ENCODE assay signal across 8 mouse cellular contexts in the genomic region with DNA sequence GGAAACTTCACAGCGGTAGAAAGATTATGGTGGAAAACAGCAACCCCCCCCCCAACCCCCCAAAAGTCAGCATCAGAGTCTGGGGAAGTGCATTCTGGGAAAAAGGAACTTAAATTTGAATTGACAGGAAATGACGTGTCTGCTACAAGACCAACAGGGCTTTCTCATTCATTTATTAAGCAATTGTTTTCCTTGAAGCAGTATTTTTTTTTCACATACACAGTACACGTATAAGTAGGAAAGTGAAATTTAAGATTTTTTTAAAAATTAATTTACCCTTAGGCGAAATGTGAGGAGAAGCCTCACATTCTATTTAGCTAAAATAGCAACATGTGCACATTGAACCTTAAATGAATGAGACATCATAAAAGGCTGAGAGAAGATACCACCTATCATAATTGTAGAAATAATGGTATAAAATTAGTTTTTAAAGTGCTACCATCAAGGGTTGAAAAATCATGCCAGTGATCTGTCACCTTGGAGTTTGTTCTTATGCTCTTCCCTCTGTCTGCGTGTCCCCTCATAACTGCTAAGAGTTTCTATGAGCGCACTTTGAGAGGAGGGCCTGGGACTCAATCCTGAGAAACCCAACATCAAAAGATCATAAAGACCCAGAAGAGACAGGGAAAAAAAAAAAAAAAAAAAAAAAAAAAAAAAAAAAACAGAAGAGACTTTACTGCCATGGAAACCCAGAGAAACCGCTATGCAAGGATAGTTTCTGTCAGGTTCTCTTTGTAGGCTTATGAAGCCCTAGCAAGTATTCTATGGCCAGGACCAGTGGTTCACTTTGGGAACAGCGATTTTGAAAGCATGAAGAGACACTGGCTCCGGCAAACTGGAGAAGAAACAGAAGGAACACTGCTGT. TPM values are rescaled to one million over a fixed set of nuclear protein-coding genes. Genes with fewer than 3 reads are reported as not detected.
DNase-seq lines count a peak whose midpoint lies in the region; ATAC-seq and TF ChIP-seq lines count a peak whose summit lies in the region.

No protein-coding gene starts in this region.

- no peaks in the 10 kb centered on the region for H3K36me3 ChIP-seq in heart, embryonic 15.5 days
- H3K36me3 ChIP-seq in hindbrain, embryonic 13.5 days = no peaks in the 10 kb centered on the region
- H3K36me3 ChIP-seq in midbrain, embryonic 11.5 days (ENCODE audit: control insufficient read depth, insufficient read depth, low read length) = no peaks in the 10 kb centered on the region

- DNase-seq in heart, postnatal 14 days = no peak
- DNase-seq in midbrain, embryonic 11.5 days (ENCODE audit: low spot score, missing footprints) = no peak
- no peak for DNase-seq in cerebellum, adult 11 months
- DNase-seq in frontal cortex, postnatal 25 days (ENCODE audit: low spot score in 2 of 2) = no peak
- DNase-seq in urinary bladder, adult 2 months (ENCODE audit: low spot score) = no peak

- no peak for ATAC-seq in heart, embryonic 15.5 days (replicated peaks; ENCODE audit: insufficient number of reproducible peaks, insufficient read depth, low FRiP score, low read depth)
- no peak for ATAC-seq in hindbrain, embryonic 13.5 days (ENCODE audit: low FRiP score)
- no peak for ATAC-seq in midbrain, embryonic 11.5 days (ENCODE audit: low FRiP score)

- H3K4me3 ChIP-seq in heart, embryonic 15.5 days = peak overlapping the region; percentile 48
- peak overlapping the region; percentile 67 for H3K4me3 ChIP-seq in bone marrow, adult 2 months (replicated peaks; ENCODE audit: control insufficient read depth, low read depth, low read length)
- peak overlapping the region; percentile 22; the same call in 1 of the 2 replicates for H3K4me3 ChIP-seq in hindbrain, embryonic 13.5 days
- H3K4me3 ChIP-seq in midbrain, embryonic 11.5 days (ENCODE audit: low read depth, low read length) = 0 out of 2 replicates have a peak overlapping the region, but pooled peaks have one; percentile 21

- H3K4me2 ChIP-seq in heart, embryonic 15.5 days = peak overlapping the region; percentile 59
- H3K4me2 ChIP-seq in hindbrain, embryonic 13.5 days = peak overlapping the region; percentile 50
- peak overlapping the region; percentile 38 for H3K4me2 ChIP-seq in midbrain, embryonic 11.5 days

- H3K9me3 ChIP-seq in heart, embryonic 15.5 days (replicated peaks) = no peaks in the 10 kb centered on the region
- no peaks in the 10 kb centered on the region for H3K9me3 ChIP-seq in hindbrain, embryonic 13.5 days
- no peaks in the 10 kb centered on the region for H3K9me3 ChIP-seq in midbrain, embryonic 11.5 days (ENCODE audit: control insufficient read depth, low read length)

- intact Hi-C loops in heart, postnatal 14 days (cut with DNase I) = no loop called here

- no peak for TF ChIP-seq POLR2A in bone marrow, adult 2 months (IDR thresholded peaks at IDR 0.05; ENCODE audit: borderline replicate concordance, control insufficient read depth, low read depth, low read length)

- no peak overlapping the region; the same call in 1 of the 2 replicates for H3K27ac ChIP-seq in heart, embryonic 15.5 days
- peak overlapping the region; percentile 75 for H3K27ac ChIP-seq in bone marrow, adult 2 months (ENCODE audit: control insufficient read depth, insufficient read depth, low read depth, low read length, poor library complexity)
- 0 out of 2 replicates have a peak overlapping the region, but pooled peaks have one; percentile 73 for H3K27ac ChIP-seq in hindbrain, embryonic 13.5 days
- H3K27ac ChIP-seq in midbrain, embryonic 11.5 days (ENCODE audit: low read depth, low read length) = no peak overlapping the region

- no peak overlapping the region for H3K9ac ChIP-seq in heart, embryonic 15.5 days
- H3K9ac ChIP-seq in hindbrain, embryonic 13.5 days = no peak overlapping the region
- H3K9ac ChIP-seq in midbrain, embryonic 11.5 days (ENCODE audit: low read length) = peak overlapping the region; percentile 36; the same call in 1 of the 2 replicates

- WGBS in heart, embryonic 15.5 days = 74% methylated on average over 9 of the region's 9 CpGs
- WGBS in bone marrow, adult 2 months = 60% methylated on average over 9 of the region's 9 CpGs
- 81% methylated on average over 9 of the region's 9 CpGs for WGBS in hindbrain, embryonic 13.5 days
- WGBS in midbrain, embryonic 11.5 days = 79% methylated on average over 9 of the region's 9 CpGs

- H3K27me3 ChIP-seq in heart, embryonic 15.5 days = no peaks in the 10 kb centered on the region
- no peaks in the 10 kb centered on the region for H3K27me3 ChIP-seq in hindbrain, embryonic 13.5 days
- no peaks in the 10 kb centered on the region for H3K27me3 ChIP-seq in midbrain, embryonic 11.5 days (ENCODE audit: control insufficient read depth, insufficient read depth, low read length)

- TF ChIP-seq CTCF in bone marrow, adult 2 months (IDR thresholded peaks at IDR 0.05; ENCODE audit: control insufficient read depth, insufficient read depth, low read length) = no peak

- peaks cover 10% of the 10 kb centered on the region for H3K4me1 ChIP-seq in heart, embryonic 15.5 days (replicated peaks)
- H3K4me1 ChIP-seq in bone marrow, adult 2 months (ENCODE audit: control insufficient read depth, insufficient read depth, low read length) = no peaks in the 10 kb centered on the region; the same call in 1 of the 2 replicates
- H3K4me1 ChIP-seq in hindbrain, embryonic 13.5 days (replicated peaks) = peaks cover 15% of the 10 kb centered on the region
- peaks cover 3% of the 10 kb centered on the region for H3K4me1 ChIP-seq in midbrain, embryonic 11.5 days (ENCODE audit: control insufficient read depth, insufficient read depth, low read length)

RNA-seq across cellular contexts. Expression of gene Chrna9, which starts 21.7 kb away (rescaled TPM):
- polyA plus RNA-seq in heart, embryonic 15.5 days (2015; fragmentation: Nextera tagmentation; extraction: Ambion mirVana) = 0.21 and 2.5 TPM in 2 replicates
- total RNA-seq in heart, postnatal 14 days (2021) = 1 to 10 TPM in 1 of 2 experiments, under 1 TPM in 1; 0.14 to 5.2 TPM
- 2.8 TPM in 1 of 2 replicates, not detected in the other for polyA plus RNA-seq in bone marrow, adult 2 months (2011; ENCODE audit: insufficient read depth, insufficient read length, low replicate concordance, missing spikeins)
- 0.14 TPM in 1 of 2 replicates, not detected in the other for polyA plus RNA-seq in hindbrain, embryonic 13.5 days (2015; fragmentation: Nextera tagmentation; extraction: Ambion mirVana)
- polyA plus RNA-seq in midbrain, embryonic 11.5 days (2014; fragmentation: Nextera tagmentation; extraction: Ambion mirVana) = not detected in 2 replicates
- not detected in 2 replicates for polyA plus RNA-seq in urinary bladder, adult 2 months (2012; rRNA removed)

RNA-seq across cellular contexts. Expression of gene 9130230L23Rik, which starts 47.7 kb away (rescaled TPM):
- 0.13 and 0.60 TPM in 2 replicates for polyA plus RNA-seq in heart, embryonic 15.5 days (2015; fragmentation: Nextera tagmentation; extraction: Ambion mirVana)
- total RNA-seq in heart, postnatal 14 days (2021) = not detected
- 1.8 TPM in 1 of 2 replicates, not detected in the other for polyA plus RNA-seq in bone marrow, adult 2 months (2011; ENCODE audit: insufficient read depth, insufficient read length, low replicate concordance, missing spikeins)
- polyA plus RNA-seq in hindbrain, embryonic 13.5 days (2015; fragmentation: Nextera tagmentation; extraction: Ambion mirVana) = 0.44 TPM in 1 of 2 replicates, not detected in the other
- not detected in 2 replicates for polyA plus RNA-seq in midbrain, embryonic 11.5 days (2014; fragmentation: Nextera tagmentation; extraction: Ambion mirVana)
- 1.5 and 1.8 TPM in 2 replicates for polyA plus RNA-seq in urinary bladder, adult 2 months (2012; rRNA removed)

Comparison
In these comparisons a context has a peak if more than half of its experiments do, and no peak if none do; other contexts are left out.
1. H3K27ac ChIP-seq: peak in bone marrow, adult 2 months (single experiment) and hindbrain, embryonic 13.5 days (single experiment); none in heart, embryonic 15.5 days (single experiment) and midbrain, embryonic 11.5 days (single experiment).
2. Peak in every context shown above with its lines, with median percentiles within 50 percentile points of each other: H3K4me2 ChIP-seq and H3K4me3 ChIP-seq.